10 mouse cellular contexts compared by ENCODE assay signal in genomic region chr14:41189496-41189895, GRCm38 (mm10).
"Had no signal": no experiment of that assay in that cellular context is flagged by ENCODE, and none has a peak within 500 bp of the region (broad histone marks: within the 10 kb centered on the region; RNA-seq: fewer than 3 reads in every experiment).

No protein-coding gene starts in this region.

- DNase-seq: liver, postnatal 0 days; lung, adult 2 months; lung, postnatal 14 days; lung, postnatal 36 days; midbrain, embryonic 14.5 days; retina, postnatal 1 day; right cerebral cortex, adult 18-20 months; thymus, adult 2 months; thymus, postnatal 25 days; thymus, postnatal 4 days had no signal
